Mouse (Mus musculus) ES-E14 (cell line): ENCODE measurements at regions not wholly inside any gene's neighbourhood (a gene's known extent, or its start where the extent isn't known, plus 50 kb on each side); places are given as distances from the start of the nearest gene placed in this dataset.

ENCODE experiments used
- CHD2 ChIP-seq: IDR thresholded peaks from 2 replicates; pipeline ENCODE4 v1.6.1; 2014; ENCODE audit warnings: mild to moderate bottlenecking, low read depth, low read length, inconsistent platforms
- HCFC1 ChIP-seq: IDR thresholded peaks from 2 replicates; pipeline ENCODE4 v1.6.1; 2012; ENCODE audit warnings: low read length, inconsistent platforms, borderline replicate concordance; ENCODE audit not compliant: insufficient read depth
- MAFK ChIP-seq: IDR thresholded peaks from 2 replicates; pipeline ENCODE4 v1.6.1; 2014; ENCODE audit warnings: mild to moderate bottlenecking, low read depth, low read length, inconsistent platforms; ENCODE audit not compliant: insufficient read depth
- ZC3H11A ChIP-seq: IDR thresholded peaks from 2 replicates; pipeline ENCODE4 v1.6.1; 2012; ENCODE audit warnings: low read depth, mild to moderate bottlenecking, inconsistent platforms, low read length, borderline replicate concordance
- ZNF384 ChIP-seq: IDR thresholded peaks from 2 replicates; pipeline ENCODE4 v1.6.1; 2012; ENCODE audit warnings: low read depth, low read length, inconsistent platforms

DNA sequence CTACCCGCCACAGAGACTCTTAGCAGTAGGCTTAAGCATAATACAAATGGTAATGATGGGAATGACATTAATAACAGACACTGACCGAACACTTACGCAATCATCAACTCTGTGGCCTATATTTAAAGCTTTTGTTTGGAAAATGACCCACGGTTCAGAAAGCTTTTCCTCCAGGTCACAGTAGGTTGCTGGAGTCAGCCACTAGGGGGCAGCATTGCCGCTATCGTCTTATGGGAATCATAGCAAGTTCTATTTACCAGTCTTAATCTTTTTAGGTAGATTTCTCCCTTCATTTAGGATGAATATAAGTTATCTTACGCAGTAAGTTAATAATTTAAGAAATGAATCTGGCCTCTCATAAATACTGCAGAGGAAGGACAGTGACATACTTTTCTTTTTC lies 137.4 kb downstream of the Foxb1 start:
- no peak for TF ChIP-seq CHD2
- no peak for TF ChIP-seq MAFK
- TF ChIP-seq ZNF384 = no peak
- no peak for TF ChIP-seq ZC3H11A
- TF ChIP-seq HCFC1 = no peak
